Mouse (Mus musculus): Measurements from ENCODE around the gene Dtl.

- TF ChIP-seq POLR2A (IDR thresholded peaks at IDR 0.05; ENCODE audit: borderline replicate concordance, extremely low read depth, insufficient read depth, insufficient read length, poor library complexity, severe bottlenecking) (no peak), CTCF (IDR thresholded peaks at IDR 0.05; ENCODE audit: borderline replicate concordance, extremely low read depth, insufficient read depth, insufficient read length) (no peak)
These were observed 42.9 kb upstream of the Dtl start for GRCm38 (mm10) chr1:191618067-191618766.

All from brain, embryonic 14.5 days (tissue).